Mouse (Mus musculus): ENCODE measurements around the gene Tcn2.

DNA sequence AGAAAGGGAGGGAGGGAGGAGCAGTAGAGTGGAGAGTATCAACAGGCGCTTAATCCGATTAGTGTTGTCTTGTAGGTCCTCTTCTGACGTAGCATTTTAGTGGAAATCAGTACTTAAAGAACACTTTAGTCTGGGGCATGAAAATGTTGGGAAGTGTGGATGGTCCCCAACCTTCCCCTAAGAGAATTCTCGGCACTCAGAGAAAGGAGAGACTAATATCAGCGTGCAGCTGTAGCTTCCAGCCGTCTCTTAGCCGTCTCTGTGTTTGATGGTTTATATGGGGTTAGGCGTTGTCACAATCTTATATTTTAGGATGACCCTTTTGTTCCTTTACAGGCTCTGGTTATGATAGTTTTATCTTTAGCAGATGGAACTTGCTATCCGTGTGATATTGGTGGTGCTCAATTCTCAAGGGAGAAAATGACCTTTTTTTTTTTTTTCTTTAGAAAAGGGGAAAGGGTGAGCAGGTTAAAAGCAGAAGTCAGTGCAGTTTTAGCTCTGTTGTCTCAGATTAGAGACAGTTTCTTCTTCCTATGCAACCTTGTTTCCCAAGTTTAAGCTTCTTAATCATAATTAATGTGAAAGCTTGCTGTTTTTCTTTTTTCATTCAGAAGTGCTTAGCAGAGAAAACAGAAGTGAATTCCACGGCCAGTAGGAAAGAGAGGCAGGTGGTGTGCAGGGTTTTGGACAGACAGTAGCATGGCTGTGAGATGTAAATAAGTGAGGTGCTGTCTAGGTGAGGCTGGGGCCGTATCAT lies 32.6 kb upstream of the Tcn2 start:
- no peak for TF ChIP-seq POLR2A (IDR thresholded peaks at IDR 0.05; ENCODE audit: extremely low read depth, insufficient read depth, low read length)
- TF ChIP-seq CTCF (IDR thresholded peaks at IDR 0.05; ENCODE audit: extremely low read depth, insufficient read depth, low read length) = no peak
